Comparison of ENCODE assay signal across 28 mouse cellular contexts in genomic region chr9:27998767-27999166, GRCm38 (mm10).
DNase-seq lines count a peak whose midpoint lies in the region; ATAC-seq and TF ChIP-seq lines count a peak whose summit lies in the region.
"Had no signal": no experiment of that assay in that cellular context is flagged by ENCODE, and none has a peak within 500 bp of the region (broad histone marks: within the 10 kb centered on the region; RNA-seq: fewer than 3 reads in every experiment).

No protein-coding gene starts in this region.

- DNase-seq in midbrain, embryonic 11.5 days (ENCODE audit: low spot score, missing footprints): no peak
- DNase-seq in forebrain, postnatal 0 days: peak; percentile 52
- peak; percentile 14 to 50 for DNase-seq in layer of hippocampus, postnatal 36 days
- DNase-seq in liver, embryonic 11.5 days (ENCODE audit: low spot score): no peak
- DNase-seq: adrenal gland, postnatal 25 days; B cell, adult 2 months; cerebellum, adult 8-10 months; gastrocnemius, postnatal 14 days; heart, postnatal 36 days; kidney, adult 9 months; kidney, postnatal 14 days; left cerebral cortex, postnatal 4 days; liver, embryonic 13.5 days; lung, adult 18-20 months; lung, postnatal 4 days; retina, postnatal 1 day; right cerebral cortex, postnatal 14 days had no signal

- peak overlapping the region; percentile 73 for H3K27ac ChIP-seq in forebrain, embryonic 15.5 days (replicated peaks)
- H3K27ac ChIP-seq in forebrain, embryonic 12.5 days: no peak overlapping the region
- peak overlapping the region; percentile 32; the same call in 1 of the 2 replicates for H3K27ac ChIP-seq in midbrain, embryonic 15.5 days
- no peak overlapping the region for H3K27ac ChIP-seq in midbrain, embryonic 11.5 days (ENCODE audit: low read depth, low read length)
- peak overlapping the region; percentile 51 for H3K27ac ChIP-seq in forebrain, postnatal 0 days (ENCODE audit: low read depth, low read length)
- no peak overlapping the region for H3K27ac ChIP-seq in neural tube, embryonic 15.5 days (replicated peaks)
- no peak overlapping the region for H3K27ac ChIP-seq in liver, embryonic 11.5 days (ENCODE audit: low read depth, low read length)
- H3K27ac ChIP-seq: hindbrain, embryonic 12.5 days; liver, embryonic 13.5 days; stomach, embryonic 15.5 days had no signal

- TF ChIP-seq CTCF in forebrain, postnatal 0 days (IDR thresholded peaks at IDR 0.05; ENCODE audit: low read depth): no peak

- H3K9ac ChIP-seq in forebrain, embryonic 15.5 days (replicated peaks): no peak overlapping the region
- H3K9ac ChIP-seq in forebrain, embryonic 12.5 days: no peak overlapping the region
- no peak overlapping the region for H3K9ac ChIP-seq in midbrain, embryonic 15.5 days
- H3K9ac ChIP-seq in midbrain, embryonic 11.5 days (ENCODE audit: low read length): no peak overlapping the region
- H3K9ac ChIP-seq in forebrain, postnatal 0 days: no peak overlapping the region
- no peak overlapping the region for H3K9ac ChIP-seq in neural tube, embryonic 15.5 days (replicated peaks)
- no peak overlapping the region for H3K9ac ChIP-seq in liver, embryonic 11.5 days (ENCODE audit: low read depth, low read length)
- H3K9ac ChIP-seq: hindbrain, embryonic 12.5 days; liver, embryonic 13.5 days; stomach, embryonic 15.5 days had no signal

- no peaks in the 10 kb centered on the region for H3K27me3 ChIP-seq in forebrain, embryonic 15.5 days
- no peaks in the 10 kb centered on the region for H3K27me3 ChIP-seq in forebrain, embryonic 12.5 days
- no peaks in the 10 kb centered on the region for H3K27me3 ChIP-seq in midbrain, embryonic 15.5 days (replicated peaks)
- H3K27me3 ChIP-seq in midbrain, embryonic 11.5 days (ENCODE audit: control insufficient read depth, insufficient read depth, low read length): no peaks in the 10 kb centered on the region
- no peaks in the 10 kb centered on the region for H3K27me3 ChIP-seq in forebrain, postnatal 0 days (ENCODE audit: insufficient read depth, low read length)
- no peaks in the 10 kb centered on the region for H3K27me3 ChIP-seq in neural tube, embryonic 15.5 days (replicated peaks)
- H3K27me3 ChIP-seq in liver, embryonic 11.5 days (replicated peaks; ENCODE audit: control insufficient read depth, insufficient read depth, low read length): no peaks in the 10 kb centered on the region
- H3K27me3 ChIP-seq: hindbrain, embryonic 12.5 days; liver, embryonic 13.5 days; megakaryocyte, embryonic 14.5 days; stomach, embryonic 15.5 days had no signal

- 14% methylated on average over 4 of the region's 4 CpGs for WGBS in forebrain, embryonic 15.5 days
- WGBS in forebrain, embryonic 12.5 days: 34% methylated on average over 4 of the region's 4 CpGs
- 42% methylated on average over 4 of the region's 4 CpGs for WGBS in midbrain, embryonic 15.5 days
- WGBS in midbrain, embryonic 11.5 days: 52% methylated on average over 4 of the region's 4 CpGs
- 8% methylated on average over 4 of the region's 4 CpGs for WGBS in forebrain, postnatal 0 days
- WGBS in neural tube, embryonic 15.5 days: 43% methylated on average over 4 of the region's 4 CpGs
- 59% methylated on average over 4 of the region's 4 CpGs for whole genome bisulfite sequencing in liver, embryonic 11.5 days

- peak; percentile 66 for ATAC-seq in forebrain, embryonic 15.5 days (replicated peaks)
- no peak for ATAC-seq in forebrain, embryonic 12.5 days (ENCODE audit: low FRiP score)
- ATAC-seq in midbrain, embryonic 15.5 days (replicated peaks): no peak; the same call in 1 of the 2 replicates
- ATAC-seq in midbrain, embryonic 11.5 days (ENCODE audit: low FRiP score): no peak
- ATAC-seq in forebrain, postnatal 0 days: peak; percentile 66
- no peak for ATAC-seq in neural tube, embryonic 15.5 days (ENCODE audit: low FRiP score)
- no peak for ATAC-seq in liver, embryonic 11.5 days (replicated peaks; ENCODE audit: low FRiP score)
- ATAC-seq: intestine, postnatal 0 days; lung, postnatal 0 days had no signal

- no peaks in the 10 kb centered on the region for H3K9me3 ChIP-seq in forebrain, embryonic 15.5 days
- no peaks in the 10 kb centered on the region for H3K9me3 ChIP-seq in forebrain, embryonic 12.5 days
- no peaks in the 10 kb centered on the region for H3K9me3 ChIP-seq in midbrain, embryonic 15.5 days
- H3K9me3 ChIP-seq in midbrain, embryonic 11.5 days (ENCODE audit: control insufficient read depth, low read length): no peaks in the 10 kb centered on the region
- H3K9me3 ChIP-seq in forebrain, postnatal 0 days (ENCODE audit: low read length): no peaks in the 10 kb centered on the region
- H3K9me3 ChIP-seq in neural tube, embryonic 15.5 days (replicated peaks): no peaks in the 10 kb centered on the region
- H3K9me3 ChIP-seq in liver, embryonic 11.5 days (ENCODE audit: control insufficient read depth, low read length): no peaks in the 10 kb centered on the region
- H3K9me3 ChIP-seq: hindbrain, embryonic 12.5 days; liver, embryonic 13.5 days; megakaryocyte, embryonic 14.5 days; stomach, embryonic 15.5 days had no signal

- H3K4me3 ChIP-seq in forebrain, embryonic 15.5 days: no peak overlapping the region
- H3K4me3 ChIP-seq in forebrain, embryonic 12.5 days (replicated peaks): no peak overlapping the region
- no peak overlapping the region for H3K4me3 ChIP-seq in midbrain, embryonic 15.5 days
- H3K4me3 ChIP-seq in midbrain, embryonic 11.5 days (ENCODE audit: low read depth, low read length): no peak overlapping the region
- no peak overlapping the region for H3K4me3 ChIP-seq in forebrain, postnatal 0 days (ENCODE audit: low read depth, low read length)
- H3K4me3 ChIP-seq in neural tube, embryonic 15.5 days (replicated peaks): no peak overlapping the region
- no peak overlapping the region for H3K4me3 ChIP-seq in liver, embryonic 11.5 days (ENCODE audit: low read depth, low read length)
- H3K4me3 ChIP-seq: erythroblast, embryonic 14.5 days; hindbrain, embryonic 12.5 days; liver, embryonic 13.5 days; megakaryocyte, embryonic 14.5 days; stomach, embryonic 15.5 days had no signal

- peaks cover 14% of the 10 kb centered on the region for H3K4me1 ChIP-seq in forebrain, embryonic 15.5 days
- 0 out of 2 replicates have a peak, but pooled peaks cover 5% of the 10 kb centered on the region for H3K4me1 ChIP-seq in forebrain, embryonic 12.5 days
- H3K4me1 ChIP-seq in midbrain, embryonic 15.5 days: 0 out of 2 replicates have a peak, but pooled peaks cover 5% of the 10 kb centered on the region
- no peaks in the 10 kb centered on the region; the same call in 1 of the 2 replicates for H3K4me1 ChIP-seq in midbrain, embryonic 11.5 days (ENCODE audit: control insufficient read depth, insufficient read depth, low read length)
- no peaks in the 10 kb centered on the region; the same call in 1 of the 2 replicates for H3K4me1 ChIP-seq in forebrain, postnatal 0 days (ENCODE audit: insufficient read depth)
- H3K4me1 ChIP-seq in neural tube, embryonic 15.5 days: peaks cover 4% of the 10 kb centered on the region; the same call in 1 of the 2 replicates
- H3K4me1 ChIP-seq in liver, embryonic 11.5 days (replicated peaks; ENCODE audit: control insufficient read depth, insufficient read depth, low read length): no peaks in the 10 kb centered on the region
- H3K4me1 ChIP-seq: hindbrain, embryonic 12.5 days; liver, embryonic 13.5 days; megakaryocyte, embryonic 14.5 days; stomach, embryonic 15.5 days had no signal

- H3K36me3 ChIP-seq in forebrain, embryonic 15.5 days: no peaks in the 10 kb centered on the region
- no peaks in the 10 kb centered on the region for H3K36me3 ChIP-seq in forebrain, embryonic 12.5 days (replicated peaks)
- no peaks in the 10 kb centered on the region for H3K36me3 ChIP-seq in midbrain, embryonic 15.5 days (replicated peaks)
- H3K36me3 ChIP-seq in midbrain, embryonic 11.5 days (ENCODE audit: control insufficient read depth, insufficient read depth, low read length): no peaks in the 10 kb centered on the region
- no peaks in the 10 kb centered on the region for H3K36me3 ChIP-seq in forebrain, postnatal 0 days (ENCODE audit: insufficient read depth)
- H3K36me3 ChIP-seq in neural tube, embryonic 15.5 days: no peaks in the 10 kb centered on the region
- no peaks in the 10 kb centered on the region for H3K36me3 ChIP-seq in liver, embryonic 11.5 days (ENCODE audit: control insufficient read depth, insufficient read depth, low read length)
- H3K36me3 ChIP-seq: hindbrain, embryonic 12.5 days; liver, embryonic 13.5 days; stomach, embryonic 15.5 days had no signal

- no peak overlapping the region for H3K4me2 ChIP-seq in forebrain, embryonic 15.5 days (replicated peaks)
- H3K4me2 ChIP-seq in forebrain, embryonic 12.5 days: no peak overlapping the region
- no peak overlapping the region for H3K4me2 ChIP-seq in midbrain, embryonic 15.5 days
- H3K4me2 ChIP-seq in midbrain, embryonic 11.5 days: no peak overlapping the region
- no peak overlapping the region for H3K4me2 ChIP-seq in forebrain, postnatal 0 days (ENCODE audit: low read depth)
- H3K4me2 ChIP-seq in neural tube, embryonic 15.5 days: no peak overlapping the region
- no peak overlapping the region for H3K4me2 ChIP-seq in liver, embryonic 11.5 days
- H3K4me2 ChIP-seq: heart, embryonic 11.5 days; hindbrain, embryonic 12.5 days; liver, embryonic 13.5 days; stomach, embryonic 15.5 days had no signal

Comparison
In these comparisons a context has a peak if more than half of its experiments do, and no peak if none do; other contexts are left out.
1. ATAC-seq: peak in forebrain, embryonic 15.5 days (single experiment) and forebrain, postnatal 0 days (single experiment); none in forebrain, embryonic 12.5 days (single experiment), midbrain, embryonic 15.5 days (single experiment), midbrain, embryonic 11.5 days (single experiment), neural tube, embryonic 15.5 days (single experiment) and liver, embryonic 11.5 days (single experiment).
2. H3K27ac ChIP-seq: peak in forebrain, embryonic 15.5 days (single experiment), midbrain, embryonic 15.5 days (single experiment) and forebrain, postnatal 0 days (single experiment); none in forebrain, embryonic 12.5 days (single experiment), midbrain, embryonic 11.5 days (single experiment), neural tube, embryonic 15.5 days (single experiment) and liver, embryonic 11.5 days (single experiment).
3. DNase-seq: peak in forebrain, postnatal 0 days (single experiment) and layer of hippocampus, postnatal 36 days (2 of 2); none in midbrain, embryonic 11.5 days (single experiment) and liver, embryonic 11.5 days (single experiment).